Mouse (Mus musculus): ENCODE measurements around the gene Mettl21a. TPM values are rescaled to one million over a fixed set of nuclear protein-coding genes. Genes with fewer than 3 reads are reported as not detected.
"Not testable (repeated sequence)": the region's sequence is repeated elsewhere in the genome, so short reads cannot be mapped to it uniquely, and the experiment has no call there.

Mettl21a gene
- 10 to 100 TPM in 1 of 2 experiments, 1 to 10 TPM in 1; 7.1 to 12.6 TPM for total RNA-seq (2021)
- long read RNA-seq, experiment 1, transcript Mettl21a-202 (4 exons, 2,030 nt) = major isoform, 9 of 10 reads
- long read RNA-seq, experiment 1, partial matches to known transcripts = 0 of 10 reads
- long read RNA-seq, experiment 1, other reads (novel, unspliced or antisense) = 0 of 10 reads
- long read RNA-seq, experiment 2, transcript Mettl21a-202 (4 exons, 2,030 nt) = major isoform, 15 of 21 reads
- long read RNA-seq, experiment 2, partial matches to known transcripts = 2 of 21 reads
- long read RNA-seq, experiment 2, other reads (novel, unspliced or antisense) = 3 of 21 reads

DNA sequence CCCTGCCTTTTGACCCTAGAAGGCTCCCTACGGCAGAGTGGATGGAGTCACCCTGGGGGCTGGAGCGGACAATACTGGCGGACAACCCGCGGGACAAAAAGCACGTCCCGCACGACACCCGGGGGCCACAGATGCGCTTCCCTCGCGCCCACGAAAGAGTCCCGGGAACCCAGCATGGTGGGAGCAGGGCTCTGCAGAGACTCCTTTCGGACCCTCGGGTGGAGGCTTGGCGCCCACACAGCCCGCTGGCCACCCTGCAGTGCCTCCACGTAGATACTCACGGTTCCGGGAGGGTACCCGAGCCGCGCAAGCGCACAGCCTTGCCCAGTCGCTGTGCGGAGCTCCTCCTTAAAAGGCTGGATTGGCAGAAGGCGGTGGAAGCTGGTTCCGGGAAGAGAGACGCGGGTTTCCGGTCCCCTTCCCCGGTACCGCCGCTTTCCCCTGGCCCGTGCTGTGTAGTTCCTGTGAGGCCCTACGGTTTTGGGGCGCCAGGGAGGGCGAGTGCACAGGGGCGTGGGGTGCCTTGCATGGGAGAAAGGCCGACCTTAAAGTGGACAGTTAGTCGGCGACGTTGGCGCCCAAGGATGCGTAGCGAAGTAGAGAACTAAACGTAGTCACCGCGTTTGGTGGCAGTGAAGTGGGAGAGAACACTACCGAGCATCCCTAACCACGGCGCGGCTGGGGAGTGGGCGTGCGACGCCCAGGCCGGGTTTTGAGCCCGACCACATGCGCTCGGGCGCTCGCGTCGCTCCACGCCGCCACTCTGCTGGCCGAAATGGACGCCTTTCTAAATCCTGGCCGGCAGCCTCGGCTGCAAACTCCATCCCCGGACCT is at the start of gene Mettl21a:
TSS of gene Mettl21a (minus strand) at position 362 of the 834 bp plus-strand sequence.
- DNase-seq = peak; percentile 94
- intact Hi-C loops (cut with DNase I; ENCODE audit: low total_unique reads) = loop anchor here (5.0 kb wide), 1 partner anchor 90 kb away; no protein-coding TSS in a partner anchor

DNA sequence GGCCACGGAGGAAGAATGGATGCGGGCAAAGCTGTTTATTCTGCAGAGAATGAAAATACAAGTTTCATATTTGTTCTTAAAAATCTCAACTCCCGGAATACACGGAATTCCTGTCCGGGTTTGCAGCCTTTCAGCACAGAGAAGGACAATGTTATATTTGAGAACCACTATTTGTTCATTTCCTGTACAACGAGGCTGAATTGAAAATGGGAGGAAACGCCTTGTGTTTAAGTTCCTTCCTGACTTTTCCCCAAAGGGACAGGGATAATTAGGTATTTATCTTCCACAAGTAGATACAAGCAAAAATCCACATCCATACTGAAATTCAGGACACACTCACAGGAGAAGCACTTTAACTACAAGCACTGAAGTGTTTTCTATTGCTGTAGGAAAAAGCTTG is 41.8 kb upstream of the Mettl21a start:
- intact Hi-C loops (cut with DNase I; ENCODE audit: low total_unique reads) = no loop called here

DNA sequence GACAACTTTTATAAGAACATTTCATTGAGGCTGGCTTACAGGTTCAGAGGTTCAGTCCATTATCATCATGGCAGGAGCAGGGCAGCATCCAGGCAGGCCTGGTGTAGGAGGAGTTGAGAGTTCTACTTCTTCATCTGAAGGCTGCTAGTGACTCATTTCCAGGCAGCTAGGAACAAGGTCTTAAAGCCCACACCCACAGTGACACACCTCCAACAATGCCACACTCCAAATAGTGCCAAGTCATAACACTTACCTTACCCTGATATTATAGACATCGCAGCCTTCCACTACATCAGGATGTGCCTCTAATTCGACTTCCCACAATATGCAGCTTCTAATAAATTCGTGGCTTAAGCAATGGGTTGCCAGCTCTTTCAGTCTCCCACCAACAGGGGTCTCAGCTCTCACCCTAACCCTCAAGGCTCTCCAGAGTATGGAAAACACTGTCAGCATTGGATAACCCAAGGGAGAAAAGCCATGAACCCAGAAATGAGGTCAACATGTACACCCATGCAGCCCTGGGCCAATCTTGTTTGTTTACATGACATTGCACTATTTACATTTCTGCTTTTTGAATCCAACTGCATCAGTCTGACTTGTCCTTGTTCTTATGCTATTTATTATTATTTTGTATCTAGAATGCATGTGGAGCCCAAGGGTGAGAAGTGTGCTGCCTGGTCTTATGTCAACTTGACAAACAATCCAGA is 39.5 kb upstream of the Mettl21a start:
- intact Hi-C loops (cut with DNase I; ENCODE audit: low total_unique reads) = no loop called here

More for the DNA sequence above, 41.8 kb upstream of the Mettl21a start:
- DNase-seq = no peak

DNA sequence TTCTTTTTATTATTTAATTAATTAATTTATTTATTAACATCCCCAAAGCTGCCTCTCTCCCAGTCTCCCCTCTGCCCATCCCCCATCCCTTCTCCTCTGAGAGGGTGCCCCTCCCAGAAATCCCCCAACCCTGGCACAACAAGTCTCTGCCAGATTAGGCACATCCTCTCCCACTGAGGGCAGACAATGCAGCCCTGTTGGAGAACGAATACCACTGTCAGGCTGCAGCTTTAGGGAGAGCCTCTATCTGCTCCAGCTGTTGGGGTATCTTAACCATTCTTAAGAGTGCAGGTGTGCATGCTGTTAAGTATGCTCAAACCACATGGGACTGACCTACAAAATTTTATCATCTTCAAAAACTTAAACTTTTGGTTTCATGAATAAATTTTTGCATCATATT is 38.4 kb upstream of the Mettl21a start:
- intact Hi-C loops (cut with DNase I; ENCODE audit: low total_unique reads) = no loop called here
- no peak for DNase-seq

More for the DNA sequence above, 39.5 kb upstream of the Mettl21a start:
- no peak for DNase-seq

DNA sequence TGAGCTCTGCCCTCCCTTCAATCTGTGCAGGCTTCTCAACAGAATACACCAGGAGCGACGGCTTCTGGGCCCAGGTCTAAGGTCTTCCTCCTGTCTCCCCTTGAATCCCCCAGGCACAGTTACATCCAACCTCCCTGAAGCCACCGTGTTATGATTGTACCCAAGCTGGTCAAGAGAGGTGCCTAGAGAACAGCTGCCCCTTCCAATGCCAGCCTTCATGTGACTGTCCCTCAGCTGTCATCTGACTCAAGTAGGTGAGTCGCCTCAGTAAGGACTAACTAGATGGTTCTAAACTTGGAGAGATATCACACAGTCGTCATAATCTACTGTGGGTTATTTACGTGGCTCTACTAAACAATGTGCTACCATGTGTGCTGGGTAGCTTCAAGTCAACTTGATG is 36.7 kb upstream of the Mettl21a start:
- intact Hi-C loops (cut with DNase I; ENCODE audit: low total_unique reads) = no loop called here
- DNase-seq = no peak

DNA sequence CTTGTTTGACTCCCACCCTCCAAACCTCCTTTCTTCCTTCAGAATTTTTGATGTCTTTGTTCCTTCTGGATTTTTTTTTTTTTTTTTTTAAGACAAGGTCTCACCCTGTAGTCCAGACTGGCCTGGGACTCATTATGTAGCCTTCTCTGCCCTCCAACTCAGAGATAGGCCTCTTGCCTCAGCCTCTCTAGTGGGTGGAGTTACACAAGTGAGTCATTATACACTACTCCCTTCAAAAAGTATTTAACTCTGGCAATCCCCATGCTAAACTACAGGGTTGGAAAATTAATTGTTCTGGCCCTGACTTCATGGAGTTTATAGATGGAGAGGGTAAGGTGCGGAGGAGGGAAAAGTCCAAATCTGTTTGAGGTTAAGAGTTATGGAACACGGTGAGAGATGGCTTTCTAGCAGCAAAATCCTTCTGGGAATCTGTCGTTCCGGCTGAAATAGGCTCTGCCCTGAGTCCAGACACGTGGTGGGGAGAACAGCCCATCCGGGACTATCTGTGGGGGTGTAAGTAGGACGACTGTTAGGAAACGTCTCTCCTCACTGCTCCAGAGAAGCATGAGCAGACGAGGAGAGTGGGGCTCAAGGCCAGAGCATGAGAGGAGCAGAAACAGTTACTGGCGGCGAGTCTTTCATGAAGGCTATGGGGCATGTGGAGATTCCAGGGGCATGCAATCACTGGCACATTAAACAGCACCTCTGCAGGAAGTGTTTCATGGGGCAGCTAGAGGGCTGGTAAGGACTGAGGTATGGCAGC is 32.5 kb upstream of the Mettl21a start:
- DNase-seq = peak; percentile 20
- intact Hi-C loops (cut with DNase I; ENCODE audit: low total_unique reads) = no loop called here

DNA sequence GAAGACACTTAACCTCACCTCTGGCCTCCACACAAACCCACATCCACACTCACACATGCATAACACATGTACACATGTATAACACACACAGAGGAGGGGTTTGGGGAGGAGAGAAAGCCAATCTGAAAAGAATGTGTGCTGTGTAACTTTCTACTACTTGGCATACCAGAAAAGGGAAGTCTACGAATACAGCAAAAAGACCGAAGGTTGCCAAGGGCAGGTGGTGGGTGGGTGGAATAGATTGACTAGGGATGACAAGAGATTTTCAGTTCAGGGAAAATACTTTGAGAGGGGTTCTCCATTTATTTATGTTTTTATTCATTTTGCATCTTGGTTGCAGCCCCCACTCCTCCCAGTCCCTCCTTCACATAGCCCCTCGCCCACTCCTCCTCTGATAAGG is 27.5 kb upstream of the Mettl21a start:
- intact Hi-C loops (cut with DNase I; ENCODE audit: low total_unique reads) = no loop called here
- no peak for DNase-seq

DNA sequence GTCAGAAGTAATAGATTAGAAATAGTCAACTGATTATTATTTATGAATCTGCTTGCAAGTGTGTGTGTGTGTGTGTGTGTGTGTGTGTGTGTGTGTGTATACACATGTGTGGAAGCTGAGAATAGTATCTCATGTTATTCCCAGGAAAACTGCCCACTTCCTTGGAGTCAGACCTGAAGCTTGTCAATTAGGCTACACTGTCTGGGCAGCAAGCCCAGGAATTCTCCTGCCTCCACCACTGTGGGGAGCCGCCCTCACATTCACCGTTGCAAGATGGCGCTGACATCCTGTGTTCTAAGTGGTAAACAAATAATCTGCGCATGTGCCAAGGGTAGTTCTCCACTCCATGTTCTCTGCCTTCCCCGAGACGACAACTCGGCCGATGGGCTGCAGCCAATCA is 25.5 kb upstream of the Mettl21a start:
- intact Hi-C loops (cut with DNase I; ENCODE audit: low total_unique reads); DNase-seq: not testable (repeated sequence)

DNA sequence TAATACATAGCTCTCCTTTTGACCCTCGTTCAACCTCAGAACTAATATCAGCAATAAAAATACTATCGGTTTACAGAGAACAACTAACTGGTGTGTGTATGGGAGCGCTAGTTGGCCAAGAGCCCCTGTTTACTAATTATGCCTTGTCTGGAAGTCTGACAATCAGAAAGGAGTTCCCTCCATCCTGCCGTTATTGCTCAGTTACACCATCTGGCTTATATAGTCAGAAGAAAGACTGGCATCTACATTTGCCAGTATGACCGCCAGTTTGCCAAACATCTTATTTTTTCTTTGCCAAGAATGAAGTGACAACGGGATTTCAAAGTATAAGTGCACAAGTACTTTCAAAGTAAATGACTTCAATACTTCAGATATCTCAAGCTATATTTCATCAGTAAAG is 24.0 kb upstream of the Mettl21a start:
- no peak for DNase-seq
- intact Hi-C loops (cut with DNase I; ENCODE audit: low total_unique reads) = no loop called here

DNA sequence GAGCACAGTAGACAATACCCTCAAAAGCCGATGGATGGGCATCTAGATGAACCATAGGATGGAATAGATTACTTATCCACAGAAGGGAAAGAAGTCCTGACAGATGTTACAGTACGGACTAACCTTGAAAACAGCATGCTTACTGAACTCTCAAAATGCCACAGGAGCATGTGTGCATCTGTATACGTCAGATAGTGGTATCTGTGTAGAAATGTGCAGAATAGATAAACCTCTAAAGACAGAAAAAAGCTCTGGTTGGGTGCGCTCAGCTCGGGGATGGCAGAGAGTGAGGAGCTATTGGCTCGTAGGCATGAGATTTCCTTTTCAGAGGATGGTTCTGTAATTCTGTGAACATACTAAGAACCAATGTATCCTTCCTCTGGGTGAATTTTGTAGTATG is 22.2 kb upstream of the Mettl21a start:
- DNase-seq = no peak
- intact Hi-C loops (cut with DNase I; ENCODE audit: low total_unique reads) = no loop called here

DNA sequence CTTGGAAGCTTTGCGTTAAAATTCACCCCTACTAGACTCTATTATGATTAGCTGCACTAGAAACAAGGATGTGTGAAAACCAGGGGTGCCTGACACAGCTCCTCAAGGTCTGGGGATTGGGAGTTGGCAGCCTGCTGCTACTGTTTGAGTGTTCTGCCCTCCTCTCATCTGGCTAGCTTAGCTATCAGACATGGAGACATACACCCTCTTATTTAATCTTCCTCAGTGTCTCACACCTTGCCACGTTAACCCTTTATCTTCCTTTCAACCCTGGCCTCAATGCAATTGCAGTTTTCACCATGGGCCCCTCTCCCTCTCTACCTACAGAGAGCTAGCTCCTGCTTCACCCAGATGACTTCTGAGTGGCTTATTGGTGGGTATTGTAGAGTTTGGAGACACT is 18.6 kb upstream of the Mettl21a start:
- DNase-seq = no peak
- intact Hi-C loops (cut with DNase I; ENCODE audit: low total_unique reads) = no loop called here

DNA sequence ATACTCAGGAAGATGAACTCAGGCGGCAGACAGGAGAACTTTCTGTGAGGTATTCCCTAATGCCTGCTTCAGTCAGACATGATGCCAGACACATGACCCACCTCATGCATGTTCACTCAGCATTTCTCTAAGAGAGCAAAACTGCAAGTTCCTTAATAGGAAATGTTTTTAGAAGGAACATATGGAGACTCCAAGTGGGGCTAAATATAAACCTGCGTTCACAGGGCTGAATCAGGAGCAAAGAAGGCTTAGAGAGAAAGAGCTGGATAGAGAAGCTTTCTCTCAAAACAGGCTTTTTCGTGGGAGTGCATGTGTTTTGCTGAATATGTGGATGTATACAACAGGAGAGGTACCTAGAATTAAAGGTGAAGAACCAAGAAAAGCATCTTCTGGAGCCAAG is 16.2 kb upstream of the Mettl21a start:
- DNase-seq = no peak
- intact Hi-C loops (cut with DNase I; ENCODE audit: low total_unique reads) = no loop called here

DNA sequence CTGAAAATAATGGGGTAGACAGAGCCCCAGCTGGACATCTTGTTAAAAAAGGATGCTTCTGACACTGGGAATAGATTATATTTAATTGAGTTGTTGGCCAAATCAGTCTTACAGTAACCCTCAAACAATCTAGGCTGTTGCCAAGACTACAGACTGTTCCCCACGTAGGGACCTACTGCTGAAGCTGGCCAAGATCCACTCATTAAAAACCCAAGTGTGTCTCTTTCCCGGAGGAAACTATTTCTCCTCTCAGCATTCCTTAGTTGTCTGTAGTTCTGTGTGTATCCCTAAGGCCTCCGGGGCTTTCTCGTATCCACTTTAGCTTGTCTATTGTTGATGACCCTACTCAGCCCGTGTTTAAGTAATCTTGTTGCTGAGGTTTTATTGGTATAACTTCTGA is 14.5 kb upstream of the Mettl21a start:
- intact Hi-C loops (cut with DNase I; ENCODE audit: low total_unique reads) = no loop called here
- DNase-seq = no peak

DNA sequence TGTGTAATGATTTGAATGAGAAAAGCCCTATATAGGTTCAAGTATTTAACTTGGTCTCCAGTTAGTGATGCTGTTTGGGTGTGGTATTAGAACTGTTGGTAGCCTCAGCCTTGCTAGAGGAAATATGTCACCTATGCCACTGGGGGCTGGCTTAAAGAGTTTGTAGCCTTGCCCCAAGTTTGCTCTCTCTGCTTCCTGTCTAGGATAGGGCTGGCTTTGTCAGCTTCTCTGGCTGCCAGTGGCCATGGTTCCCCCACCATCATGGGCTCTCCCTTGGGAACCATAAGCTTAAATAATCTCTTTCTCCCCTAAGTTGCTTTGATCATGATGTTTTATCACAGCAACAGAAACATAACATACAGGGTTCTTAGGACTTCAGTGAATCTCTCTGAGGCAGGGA is 8.2 kb upstream of the Mettl21a start:
- intact Hi-C loops (cut with DNase I; ENCODE audit: low total_unique reads) = loop anchor here (10.0 kb wide), 1 partner anchor 60 kb away; no protein-coding TSS in a partner anchor
- DNase-seq = no peak

DNA sequence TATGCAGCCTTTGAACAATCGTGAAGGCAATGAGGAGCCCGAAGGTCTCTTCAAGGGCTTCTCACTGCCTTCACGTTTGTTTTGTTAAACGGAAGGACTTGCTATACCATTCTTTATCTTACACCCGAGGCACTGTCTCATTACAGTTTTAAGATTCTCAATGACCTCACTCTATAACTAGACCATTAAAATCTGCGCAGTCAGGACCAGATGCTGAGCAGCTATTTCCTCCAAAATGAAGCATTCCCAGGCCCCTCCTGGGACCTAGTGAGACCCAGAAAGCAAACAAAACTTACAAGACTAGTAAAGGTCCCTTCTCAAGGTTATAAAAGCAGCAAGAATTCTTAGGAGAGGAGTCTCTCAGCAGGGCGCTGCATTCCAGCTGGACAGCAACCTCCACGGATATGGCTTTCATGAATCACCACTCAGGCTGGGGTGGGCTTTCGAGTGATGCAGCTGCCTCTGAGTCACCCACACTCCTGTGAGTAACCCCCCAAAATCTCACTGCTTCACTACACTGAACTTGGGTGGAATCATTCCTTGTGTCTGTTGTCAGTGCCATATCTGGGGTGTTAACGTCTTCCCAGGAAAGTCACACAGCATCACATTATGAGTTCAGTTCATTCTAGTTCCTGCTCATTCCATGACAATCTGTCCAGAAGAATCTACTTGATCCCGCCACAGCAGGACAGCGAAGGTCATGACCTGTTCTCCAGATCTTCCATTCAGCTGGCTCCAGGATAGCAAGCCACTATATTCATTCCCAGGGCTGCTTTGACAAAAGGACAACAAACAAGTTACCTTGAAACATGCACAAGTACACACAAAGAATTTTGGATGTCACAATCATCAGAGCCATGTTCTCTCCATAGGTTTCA is 6.8 kb upstream of the Mettl21a start:
- intact Hi-C loops (cut with DNase I; ENCODE audit: low total_unique reads) = loop anchor here (10.0 kb wide), 1 partner anchor 61 kb away; no protein-coding TSS in a partner anchor

DNA sequence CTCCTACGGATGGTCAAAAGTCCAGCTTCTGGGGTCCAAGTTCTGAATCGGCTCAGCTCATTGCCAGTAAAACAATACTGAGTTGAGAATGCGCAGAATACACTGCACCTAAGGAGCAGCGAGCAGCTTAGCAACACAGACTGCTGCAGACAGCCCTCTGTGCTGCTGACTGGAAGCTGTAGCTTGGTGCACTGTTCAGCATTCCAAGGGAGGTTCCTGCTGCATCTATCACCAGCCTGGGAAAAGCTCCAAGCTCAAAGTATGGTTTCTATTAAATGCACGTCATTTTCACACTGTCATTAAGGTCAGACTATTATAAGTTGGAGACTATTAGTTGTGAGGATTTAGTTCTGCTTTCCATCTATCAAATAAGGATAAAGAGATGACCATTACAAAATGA is 4.1 kb upstream of the Mettl21a start:
- intact Hi-C loops (cut with DNase I; ENCODE audit: low total_unique reads) = loop anchor here (10.0 kb wide), 1 partner anchor 64 kb away; no protein-coding TSS in a partner anchor
- DNase-seq = no peak

More for the DNA sequence above, 6.8 kb upstream of the Mettl21a start:
- DNase-seq = no peak

DNA sequence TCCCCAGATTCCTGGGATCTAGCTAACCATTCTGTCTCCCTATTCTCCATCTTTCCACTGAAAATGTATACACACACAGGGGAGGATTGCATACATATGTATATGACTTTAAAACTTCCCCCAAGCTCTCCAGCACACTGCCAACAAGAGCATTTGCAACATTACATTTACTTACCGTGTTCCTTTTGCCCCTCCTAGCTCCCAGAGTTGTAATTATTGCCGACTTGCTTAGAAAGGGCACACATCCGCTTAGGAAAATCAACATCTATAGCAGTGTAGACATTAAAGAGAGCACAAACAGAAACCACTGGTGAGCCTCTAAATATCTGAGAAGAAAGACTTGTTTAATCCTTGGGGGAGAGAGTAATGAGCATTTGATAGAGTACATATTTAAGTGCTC is 1.2 kb upstream of the Mettl21a start:
- intact Hi-C loops (cut with DNase I; ENCODE audit: low total_unique reads) = loop anchor here (5.0 kb wide), 1 partner anchor 89 kb away; no protein-coding TSS in a partner anchor
- DNase-seq = no peak

DNA sequence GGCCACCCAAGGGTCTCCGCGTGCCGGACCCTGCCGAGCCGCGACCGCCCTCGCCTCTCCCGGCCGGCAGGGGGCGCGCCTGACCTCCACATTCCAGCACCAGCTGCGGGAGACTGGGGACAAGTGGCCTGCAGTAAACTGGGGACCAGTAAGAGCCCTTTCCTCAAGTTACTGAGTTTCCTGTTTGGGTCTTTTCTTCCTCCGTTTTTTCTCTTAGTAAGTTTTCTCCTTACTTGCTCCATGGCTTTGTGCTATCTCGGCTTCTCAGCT is 608 bp upstream of the Mettl21a start:
- DNase-seq = peak; percentile 89
- intact Hi-C loops (cut with DNase I; ENCODE audit: low total_unique reads) = loop anchor here (5.0 kb wide), 1 partner anchor 90 kb away; no protein-coding TSS in a partner anchor

Measured in gastrocnemius, postnatal 14 days (tissue).